Mouse (Mus musculus): Measurements from ENCODE around the gene Cycs. TPM values are rescaled to one million over a fixed set of nuclear protein-coding genes. Genes with fewer than 3 reads are reported as not detected.

Cycs gene
- polyA plus RNA-seq (2012; rRNA removed) = 67.3 and 71.2 TPM in 2 replicates

DNA sequence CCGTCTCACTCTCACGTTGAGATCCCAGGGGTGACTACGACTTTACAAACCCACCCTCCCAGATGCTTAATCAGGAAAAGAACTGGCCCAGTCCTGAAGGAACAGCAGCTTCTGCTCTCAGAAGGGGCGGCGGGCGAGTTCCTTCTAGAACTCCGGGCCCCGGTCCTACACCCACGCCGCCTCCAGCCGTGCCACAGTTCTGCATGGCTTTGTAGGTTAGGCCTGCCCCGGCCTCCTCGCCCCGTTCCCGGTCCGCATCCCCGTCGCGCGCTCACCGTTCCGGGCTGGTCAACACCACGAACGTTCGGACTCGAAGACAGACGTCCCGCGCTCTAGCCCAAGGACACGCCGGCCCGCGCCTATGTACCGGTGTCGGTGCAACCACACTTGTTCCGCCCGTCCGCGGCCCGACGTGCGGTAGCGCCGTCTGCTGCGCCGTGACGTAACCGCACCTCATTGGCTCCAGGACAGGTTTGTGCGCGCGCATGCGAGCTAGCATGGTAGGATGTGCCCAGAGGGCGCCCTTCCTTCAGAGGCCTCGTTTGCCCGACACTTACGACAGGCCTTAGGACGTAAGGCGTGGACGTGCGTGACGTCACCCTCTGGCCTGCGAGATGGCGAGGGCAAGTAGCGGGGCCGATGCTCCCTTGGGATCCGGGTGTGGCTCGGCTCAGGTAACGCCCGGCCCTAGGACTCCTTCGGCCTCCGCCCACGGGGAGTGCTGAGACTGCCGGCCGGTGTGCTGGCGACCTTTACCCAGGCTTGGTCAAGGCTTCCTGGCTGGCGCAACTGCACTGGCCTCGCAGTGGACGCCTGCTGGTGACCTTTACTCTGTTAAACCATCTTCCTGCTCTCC is at the start of gene Cycs:
Gene Cycs (minus strand): TSS at position 398 of the 856 bp plus-strand sequence.
- Histone ChIP-seq H3K4me1 (ENCODE audit: control insufficient read depth, insufficient read depth, low read length) (no peaks in the 10 kb centered on the region), H3K4me3 (replicated peaks; ENCODE audit: insufficient read depth, low read depth, low read length) (peak within 1 kb of the TSS; percentile 67), H3K27ac (ENCODE audit: insufficient read depth, low read length) (peak within 1 kb of the TSS; percentile 95), H3K27me3 (ENCODE audit: control insufficient read depth, insufficient read depth, low read length) (no peaks in the 10 kb centered on the region)
- peak; percentile 43 for TF ChIP-seq CTCF (IDR thresholded peaks at IDR 0.05; ENCODE audit: borderline replicate concordance, insufficient read depth, low read depth, low read length)
- peak; percentile 95 for TF ChIP-seq POLR2A (IDR thresholded peaks at IDR 0.05; ENCODE audit: borderline replicate concordance, insufficient read depth, low read length)
- WGBS = under 1% methylated on average over 78 of the region's 78 CpGs
- DNase-seq = peak; percentile 99 to 100

DNA sequence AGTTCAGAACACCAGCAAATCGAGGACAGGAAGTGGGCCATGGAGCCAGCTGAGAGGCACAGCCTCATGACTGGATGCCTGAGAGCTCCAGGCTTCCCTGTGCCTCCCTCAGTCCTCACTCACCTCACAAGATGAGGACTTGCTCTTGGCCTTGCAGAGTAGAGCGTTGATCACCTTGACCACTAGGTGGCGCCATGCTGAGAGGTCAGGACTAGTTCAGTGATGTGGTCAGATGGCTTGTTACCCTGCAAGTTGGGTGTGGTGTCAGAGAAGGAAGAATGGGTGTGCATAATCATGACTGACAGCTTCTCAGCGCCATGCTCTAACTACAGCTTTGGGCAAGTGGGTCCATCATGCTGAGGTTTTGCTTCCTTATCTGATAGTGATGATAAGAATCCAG is 35.3 kb upstream of the Cycs start:
- TF ChIP-seq POLR2A (IDR thresholded peaks at IDR 0.05; ENCODE audit: borderline replicate concordance, insufficient read depth, low read length) = no peak
- peak; percentile 68 for TF ChIP-seq CTCF (IDR thresholded peaks at IDR 0.05; ENCODE audit: borderline replicate concordance, insufficient read depth, low read depth, low read length)
- peaks cover 9% of the 10 kb centered on the region for H3K4me1 ChIP-seq (ENCODE audit: control insufficient read depth, insufficient read depth, low read length)
- peak in 1 of 2 experiments; percentile 28 for DNase-seq
- 50% methylated on average over 4 of the region's 4 CpGs for WGBS
- H3K27ac ChIP-seq (ENCODE audit: insufficient read depth, low read length) = no peak overlapping the region
- no peak overlapping the region for H3K4me3 ChIP-seq (replicated peaks; ENCODE audit: insufficient read depth, low read depth, low read length)
- H3K27me3 ChIP-seq (ENCODE audit: control insufficient read depth, insufficient read depth, low read length) = no peaks in the 10 kb centered on the region

DNA sequence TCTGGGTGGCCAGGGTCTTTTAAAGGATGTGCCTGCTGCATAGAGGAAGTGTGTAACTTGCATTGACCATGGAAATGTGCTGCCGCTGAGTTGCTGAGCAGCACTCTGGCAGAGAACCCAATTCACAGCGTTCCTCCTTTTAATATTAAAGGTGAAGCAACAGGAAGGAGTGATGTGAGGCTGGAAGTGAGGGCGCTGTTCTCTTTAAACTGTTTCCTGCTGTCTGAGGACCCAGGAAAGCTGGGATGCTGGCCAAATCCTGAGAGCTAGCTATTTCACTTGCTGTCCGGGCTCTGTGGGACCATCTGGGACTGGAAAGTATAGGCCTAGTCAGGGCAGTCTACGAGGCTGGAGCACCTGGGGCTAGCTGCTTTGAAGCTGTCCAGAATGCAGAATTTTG is 32.2 kb upstream of the Cycs start:
- DNase-seq = peak; percentile 58 to 66
- H3K4me1 ChIP-seq (ENCODE audit: control insufficient read depth, insufficient read depth, low read length) = peaks cover 9% of the 10 kb centered on the region
- WGBS = 8% methylated on average over 5 of the region's 5 CpGs
- no peak overlapping the region for H3K27ac ChIP-seq (ENCODE audit: insufficient read depth, low read length)
- no peaks in the 10 kb centered on the region for H3K27me3 ChIP-seq (ENCODE audit: control insufficient read depth, insufficient read depth, low read length)
- no peak overlapping the region for H3K4me3 ChIP-seq (replicated peaks; ENCODE audit: insufficient read depth, low read depth, low read length)
- TF ChIP-seq CTCF (IDR thresholded peaks at IDR 0.05; ENCODE audit: borderline replicate concordance, insufficient read depth, low read depth, low read length) (no peak), POLR2A (IDR thresholded peaks at IDR 0.05; ENCODE audit: borderline replicate concordance, insufficient read depth, low read length) (no peak)

DNA sequence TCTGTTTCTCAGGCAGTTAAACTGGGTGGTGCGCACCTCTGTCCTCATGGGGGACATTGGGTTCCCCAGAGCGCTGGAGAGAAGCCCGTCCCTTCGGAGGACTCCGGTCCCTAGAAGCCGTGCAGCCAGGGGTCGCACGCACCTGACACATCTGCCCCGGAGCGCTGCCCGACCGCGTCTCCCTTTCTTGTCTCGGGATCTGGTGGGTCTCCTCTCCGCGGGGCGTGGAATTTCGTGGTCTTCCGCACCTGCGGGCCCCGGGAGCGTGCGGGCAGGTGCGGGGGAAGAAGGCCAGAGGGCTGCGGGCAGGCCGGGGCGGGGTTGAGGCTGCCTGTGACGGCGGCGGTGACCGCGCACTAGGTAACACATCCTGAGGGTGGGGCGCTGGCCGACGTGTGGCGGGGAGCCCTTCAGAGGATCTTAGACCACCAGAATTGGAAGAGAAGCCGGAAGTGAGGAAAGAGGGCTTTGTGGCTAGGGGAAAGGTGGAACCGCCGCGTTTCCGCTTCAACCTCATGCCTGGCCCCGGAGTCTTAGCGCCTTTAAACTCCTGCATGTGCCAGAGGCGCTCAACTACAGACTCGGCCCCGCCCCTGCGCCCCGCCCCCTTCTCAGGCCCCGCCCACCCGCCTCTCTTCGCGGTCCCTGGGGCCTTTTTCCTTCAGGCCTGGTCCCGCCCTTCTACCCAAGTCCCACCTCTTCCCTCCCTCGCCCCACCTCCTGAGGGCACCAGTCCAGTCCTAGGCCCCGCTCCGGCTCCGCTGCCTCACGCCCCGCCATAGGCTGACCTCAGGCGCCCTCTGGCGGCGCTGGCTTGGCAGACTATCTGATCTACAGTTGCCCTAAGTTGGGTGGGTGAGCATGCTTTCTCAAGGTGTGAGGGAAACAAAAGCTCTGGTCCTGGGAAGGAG is 30.2 kb upstream of the Cycs start, which contains the start of gene 4921507P07Rik:
Gene 4921507P07Rik (minus strand): TSS at position 332 of the 911 bp plus-strand sequence.
- Histone ChIP-seq H3K27ac (ENCODE audit: insufficient read depth, low read length) (0 out of 2 replicates have a peak within 1 kb of the TSS, but pooled peaks have one; percentile 17), H3K4me3 (replicated peaks; ENCODE audit: insufficient read depth, low read depth, low read length) (peak within 1 kb of the TSS; percentile 66), H3K27me3 (ENCODE audit: control insufficient read depth, insufficient read depth, low read length) (no peaks in the 10 kb centered on the region), H3K4me1 (ENCODE audit: control insufficient read depth, insufficient read depth, low read length) (peaks cover 9% of the 10 kb centered on the region)
- DNase-seq = peak; percentile 96
- under 1% methylated on average over 58 of the region's 62 CpGs for whole genome bisulfite sequencing
- TF ChIP-seq CTCF (IDR thresholded peaks at IDR 0.05; ENCODE audit: borderline replicate concordance, insufficient read depth, low read depth, low read length) (peak; percentile 72; the same call in 1 of the 2 replicates), POLR2A (IDR thresholded peaks at IDR 0.05; ENCODE audit: borderline replicate concordance, insufficient read depth, low read length) (peak; percentile 9; the same call in 1 of the 2 replicates)

DNA sequence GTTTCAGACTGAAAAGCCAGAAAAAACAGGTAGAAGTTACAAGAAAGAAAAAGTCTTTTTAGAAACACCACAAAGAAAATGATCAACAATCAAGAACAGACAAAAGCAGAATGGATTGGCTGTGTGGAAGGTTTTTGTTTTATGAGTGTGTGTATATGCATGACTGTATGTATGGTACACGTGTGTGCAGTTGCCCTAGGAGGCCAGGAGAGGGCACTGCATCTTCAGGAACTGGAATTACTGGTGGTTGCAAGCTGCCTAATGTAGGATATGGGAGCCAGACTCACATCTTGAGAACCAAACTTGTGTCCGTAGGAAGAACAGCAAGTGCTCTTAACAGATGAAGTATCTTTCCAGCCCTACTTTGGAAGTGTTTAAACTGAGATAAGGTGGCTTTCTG is 28.0 kb upstream of the Cycs start:
- no peaks in the 10 kb centered on the region for H3K27me3 ChIP-seq (ENCODE audit: control insufficient read depth, insufficient read depth, low read length)
- WGBS = 90% methylated on average over 2 of the region's 2 CpGs
- peaks cover 9% of the 10 kb centered on the region for H3K4me1 ChIP-seq (ENCODE audit: control insufficient read depth, insufficient read depth, low read length)
- no peak overlapping the region for H3K4me3 ChIP-seq (replicated peaks; ENCODE audit: insufficient read depth, low read depth, low read length)
- H3K27ac ChIP-seq (ENCODE audit: insufficient read depth, low read length) = no peak overlapping the region
- DNase-seq = no peak
- peak; percentile 17; the same call in 1 of the 2 replicates for TF ChIP-seq CTCF (IDR thresholded peaks at IDR 0.05; ENCODE audit: borderline replicate concordance, insufficient read depth, low read depth, low read length)
- TF ChIP-seq POLR2A (IDR thresholded peaks at IDR 0.05; ENCODE audit: borderline replicate concordance, insufficient read depth, low read length) = no peak

DNA sequence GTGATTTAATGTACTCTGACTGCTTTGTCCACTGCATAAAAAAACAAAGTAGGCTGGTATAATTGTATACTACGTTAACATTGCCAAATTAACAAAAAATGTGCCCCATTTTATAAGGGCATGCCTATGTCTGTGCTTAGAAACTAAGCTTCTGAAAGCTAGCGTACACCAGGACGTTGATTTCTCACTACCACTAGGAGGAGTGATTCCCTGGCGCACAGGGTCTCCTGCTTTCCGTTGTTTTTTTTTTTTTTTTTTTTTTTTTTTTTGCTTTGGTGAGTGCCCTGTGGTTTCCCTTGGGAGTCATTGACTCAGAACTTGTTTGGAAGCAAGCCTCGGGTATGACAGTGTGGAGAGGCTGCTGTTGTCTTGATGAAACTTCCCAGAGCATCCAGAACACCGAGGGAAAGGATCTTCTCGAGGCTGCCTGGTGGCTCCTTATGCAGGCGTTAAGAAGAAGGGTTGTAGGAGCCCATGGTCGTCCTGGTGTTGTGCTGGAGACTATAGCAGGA is 27.1 kb upstream of the Cycs start:
- Histone ChIP-seq H3K27me3 (ENCODE audit: control insufficient read depth, insufficient read depth, low read length) (no peaks in the 10 kb centered on the region), H3K4me1 (ENCODE audit: control insufficient read depth, insufficient read depth, low read length) (peaks cover 3% of the 10 kb centered on the region), H3K4me3 (replicated peaks; ENCODE audit: insufficient read depth, low read depth, low read length) (no peak overlapping the region), H3K27ac (ENCODE audit: insufficient read depth, low read length) (no peak overlapping the region)
- 65% methylated on average over 10 of the region's 10 CpGs for WGBS
- TF ChIP-seq POLR2A (IDR thresholded peaks at IDR 0.05; ENCODE audit: borderline replicate concordance, insufficient read depth, low read length) = no peak
- TF ChIP-seq CTCF (IDR thresholded peaks at IDR 0.05; ENCODE audit: borderline replicate concordance, insufficient read depth, low read depth, low read length) = no peak
- DNase-seq = no peak

DNA sequence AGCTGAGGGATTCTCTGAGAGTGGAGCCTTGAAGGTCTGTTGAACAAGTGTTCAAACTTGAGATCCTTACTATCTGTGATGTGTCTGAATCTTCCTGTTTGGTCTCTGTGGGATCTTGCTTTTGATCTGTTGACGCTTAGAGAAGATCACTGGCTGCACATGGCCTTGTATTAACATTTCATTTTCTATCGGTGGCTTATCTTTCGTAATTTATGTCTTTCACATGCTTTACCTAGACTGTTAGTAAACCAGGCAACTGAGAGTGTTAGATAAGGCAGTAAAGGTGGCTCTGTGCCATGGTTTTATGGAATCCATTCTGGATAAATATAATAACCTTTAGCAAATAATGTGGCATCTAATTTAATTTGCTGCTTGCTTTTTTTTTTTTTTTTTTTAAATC is 23.9 kb upstream of the Cycs start:
- no peaks in the 10 kb centered on the region for H3K4me1 ChIP-seq (ENCODE audit: control insufficient read depth, insufficient read depth, low read length)
- no peak overlapping the region for H3K4me3 ChIP-seq (replicated peaks; ENCODE audit: insufficient read depth, low read depth, low read length)
- DNase-seq = no peak
- 93% methylated on average over 3 of the region's 3 CpGs for WGBS
- H3K27me3 ChIP-seq (ENCODE audit: control insufficient read depth, insufficient read depth, low read length) = no peaks in the 10 kb centered on the region
- no peak overlapping the region for H3K27ac ChIP-seq (ENCODE audit: insufficient read depth, low read length)
- TF ChIP-seq POLR2A (IDR thresholded peaks at IDR 0.05; ENCODE audit: borderline replicate concordance, insufficient read depth, low read length) (no peak), CTCF (IDR thresholded peaks at IDR 0.05; ENCODE audit: borderline replicate concordance, insufficient read depth, low read depth, low read length) (no peak)
